Mouse (Mus musculus): ENCODE results near the gene Prelid3b. TPM values are rescaled to one million over a fixed set of nuclear protein-coding genes. Genes with fewer than 3 reads are reported as not detected.
A peak's percentile ranks its signal among the peaks of the same experiment; 100 is the strongest.

Prelid3b gene
- polyA plus RNA-seq, 3 experiments from 2014 or later = 69.4 to 146 (median 73.1) TPM

DNA sequence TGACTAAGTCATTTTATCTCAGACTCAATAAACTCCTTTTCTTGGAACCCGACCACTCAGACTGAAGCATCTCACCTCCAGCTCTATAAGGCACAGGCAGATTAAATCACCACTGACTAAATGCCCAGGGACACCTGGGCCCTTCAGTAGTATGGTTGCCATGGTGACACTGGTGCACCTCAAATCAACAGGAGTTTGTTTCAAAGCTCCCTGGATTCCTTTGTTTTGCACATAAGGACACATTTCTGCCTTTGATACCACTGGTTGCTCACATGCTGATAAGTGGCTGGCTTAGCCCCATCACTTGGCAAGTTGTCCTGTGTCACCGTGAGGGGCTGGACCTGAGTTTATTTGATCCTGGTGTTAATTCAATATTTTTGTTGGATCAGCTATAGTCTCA lies 13.5 kb downstream of the Prelid3b start:
- ATAC-seq = no peak

DNA sequence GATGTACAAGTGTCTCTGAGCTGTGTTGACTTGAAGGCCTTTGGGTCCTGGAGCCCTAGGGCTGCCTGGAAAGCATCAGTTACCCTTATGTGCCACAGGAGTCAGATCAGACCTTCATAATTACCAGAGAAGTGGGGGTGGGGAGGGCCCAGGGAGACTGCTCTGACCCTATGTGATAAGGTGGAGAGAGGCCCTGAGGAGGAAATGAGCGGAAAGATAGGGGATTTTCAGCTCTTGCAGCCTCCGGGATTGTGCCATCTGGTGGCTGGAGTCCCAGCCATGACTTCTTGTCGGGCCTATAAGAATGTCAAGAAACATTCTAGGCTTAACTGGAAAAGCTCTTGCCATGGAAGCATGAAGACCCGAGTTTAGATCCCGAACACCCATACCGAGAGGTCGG lies 19.2 kb downstream of the Prelid3b start:
- ATAC-seq = no peak

DNA sequence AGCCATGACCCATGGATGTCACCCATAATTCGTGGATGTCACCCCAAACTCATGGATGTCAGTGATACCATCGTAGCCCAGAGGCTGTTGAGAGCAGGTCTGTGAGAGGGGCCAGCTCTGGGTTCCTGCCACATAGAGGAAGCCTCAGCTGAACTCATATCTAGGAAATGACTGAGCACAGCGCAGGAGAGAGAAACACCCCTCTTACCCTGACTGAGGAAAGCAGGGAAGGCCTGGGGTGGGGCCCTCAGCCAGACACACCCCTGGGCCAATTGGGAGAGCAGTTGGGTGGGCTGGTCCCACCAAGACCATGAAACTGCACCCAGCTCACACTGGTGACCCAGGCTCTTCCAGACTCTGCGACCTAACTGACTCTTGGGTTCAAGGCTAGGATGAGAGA lies 22.5 kb downstream of the Prelid3b start, which contains the start of gene Tubb1:
Tubb1 (plus strand) TSS at position 343 of the 400 bp plus-strand sequence.
- no peak for ATAC-seq

DNA sequence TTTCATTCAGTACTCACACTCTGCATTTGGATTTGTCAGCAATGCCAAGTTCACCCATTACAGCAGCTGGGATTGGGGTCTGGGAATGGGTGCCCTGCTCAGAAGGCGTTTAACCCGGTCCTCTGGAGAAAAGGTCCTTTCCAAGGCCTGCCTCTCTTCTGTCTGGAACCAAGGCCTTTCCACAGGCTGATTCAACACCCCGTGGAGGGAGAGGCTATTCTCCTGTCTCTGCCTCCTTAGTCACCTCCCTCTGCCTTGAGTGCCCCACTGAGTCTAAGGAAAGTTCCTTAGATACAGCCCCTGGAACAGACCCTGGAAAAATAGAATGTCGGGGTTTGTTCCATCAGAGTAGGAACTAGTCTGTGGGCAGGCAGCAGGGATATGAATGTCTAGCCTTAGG lies 24.5 kb downstream of the Prelid3b start:
- ATAC-seq = no peak

DNA sequence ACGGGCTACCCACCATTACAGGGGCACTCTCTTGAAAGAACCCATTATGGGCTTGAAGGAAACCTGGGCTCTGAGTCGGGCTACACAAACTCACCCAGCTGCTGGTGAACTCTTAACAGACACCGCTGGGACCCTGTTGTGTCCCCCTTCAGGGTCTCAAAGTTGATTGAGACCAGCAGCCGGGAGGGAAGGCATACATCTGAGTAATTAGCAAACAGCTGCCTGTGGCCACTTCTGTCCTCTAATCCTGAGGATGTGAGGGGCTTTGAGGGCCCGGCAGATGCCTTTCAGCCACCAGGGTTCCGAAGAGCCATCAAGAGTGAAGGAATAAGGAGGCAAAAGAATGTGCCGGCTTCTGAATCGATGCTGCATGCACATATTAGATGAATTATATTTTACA lies 26.0 kb downstream of the Prelid3b start:
- no peak for ATAC-seq

DNA sequence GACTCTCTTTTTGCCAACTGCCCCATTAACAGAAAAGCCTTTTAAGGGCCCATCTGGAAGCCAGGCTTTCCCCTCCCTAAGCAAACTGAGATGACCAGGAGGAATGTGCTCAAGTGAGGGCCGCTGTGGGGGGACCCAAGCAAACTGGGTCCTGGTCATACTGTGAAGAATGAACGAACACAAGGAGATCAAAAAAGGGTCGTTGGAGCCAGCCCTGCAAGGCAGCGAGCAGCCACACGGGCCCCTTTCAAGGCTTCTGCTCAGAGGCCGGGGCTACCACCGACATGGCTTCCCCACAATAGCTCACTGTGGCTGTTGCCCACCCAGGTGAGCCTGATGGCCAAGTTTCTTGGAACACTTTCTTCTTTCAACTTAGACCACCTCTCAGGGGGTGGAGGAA lies 26.4 kb downstream of the Prelid3b start:
- ATAC-seq = no peak

DNA sequence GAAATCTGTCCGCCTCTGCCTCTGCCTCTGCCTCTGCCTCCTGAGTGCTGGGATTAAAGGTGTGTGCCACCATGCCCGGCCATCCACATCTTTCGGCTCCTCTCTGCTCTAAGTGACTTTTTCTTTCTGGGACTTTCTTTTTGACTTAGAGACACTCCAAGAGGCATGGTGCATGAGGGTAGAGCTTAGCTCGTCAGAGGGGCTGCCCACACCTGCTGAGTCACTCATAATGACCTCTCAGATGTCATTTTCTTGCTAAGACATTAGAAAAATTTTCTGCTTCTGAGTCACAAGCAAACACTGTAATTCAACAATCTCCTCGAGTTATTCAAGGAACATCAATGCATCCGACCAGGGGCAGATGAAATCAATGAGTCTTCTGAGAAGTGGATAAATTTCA lies 27.9 kb downstream of the Prelid3b start:
- ATAC-seq = no peak

DNA sequence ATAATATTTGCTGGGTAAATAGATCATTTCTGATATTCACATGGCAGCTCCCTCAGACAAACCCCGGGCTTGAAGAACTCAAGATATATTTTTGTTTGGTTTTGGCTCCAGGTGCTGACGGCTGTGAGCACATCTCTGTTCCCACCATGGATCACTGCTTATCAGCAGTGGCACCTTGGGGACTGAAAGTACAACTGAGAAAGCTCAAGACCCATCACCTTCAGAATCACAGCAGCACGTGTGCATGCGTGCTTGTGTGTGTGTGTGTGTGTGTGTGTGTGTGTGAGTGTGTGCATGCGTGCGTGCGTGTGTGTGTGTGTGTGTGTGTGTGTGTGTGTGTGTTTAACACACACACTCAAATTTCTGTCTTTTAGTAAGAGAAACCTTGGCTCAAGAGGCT lies 28.5 kb downstream of the Prelid3b start:
- ATAC-seq = no peak

DNA sequence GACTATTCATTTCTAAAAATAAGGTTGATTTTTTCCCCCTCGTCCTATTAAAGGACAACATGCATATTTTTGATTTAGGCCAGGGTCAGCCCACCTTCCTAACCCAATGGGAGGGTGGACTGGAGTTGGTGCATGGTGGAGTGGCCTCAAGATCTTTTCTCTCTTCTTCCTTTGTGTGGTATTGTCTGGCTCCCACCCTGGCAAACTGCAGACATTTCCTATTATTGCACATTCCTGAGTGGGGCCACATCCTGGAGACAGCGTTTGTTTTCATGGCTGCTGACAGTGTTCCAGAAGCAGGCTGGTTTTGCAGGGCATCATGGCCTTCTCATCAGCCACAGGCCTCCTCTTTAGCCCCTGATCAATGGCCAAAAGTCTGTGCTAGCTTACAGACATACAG lies 29.8 kb downstream of the Prelid3b start:
- no peak for ATAC-seq

DNA sequence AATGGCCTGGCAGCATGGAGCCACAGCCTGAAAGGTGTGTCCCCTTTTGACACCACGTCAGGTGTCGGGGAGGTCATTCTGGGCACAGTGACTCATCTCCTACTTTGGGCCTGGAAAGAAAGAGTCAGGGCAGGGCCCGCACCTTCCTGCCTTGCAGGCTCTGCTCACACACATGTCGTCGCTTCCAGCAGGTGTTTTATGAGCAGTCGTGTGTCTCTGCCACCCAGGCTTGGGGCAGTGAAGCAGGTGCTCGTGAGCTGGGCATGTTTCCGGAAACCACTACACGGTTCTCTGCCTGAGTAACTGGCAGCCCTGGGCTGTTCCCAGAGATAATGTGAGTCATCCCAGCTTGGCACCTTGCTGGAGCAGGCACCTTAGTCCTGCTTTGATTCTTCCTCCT lies 30.4 kb downstream of the Prelid3b start:
- ATAC-seq = no peak

DNA sequence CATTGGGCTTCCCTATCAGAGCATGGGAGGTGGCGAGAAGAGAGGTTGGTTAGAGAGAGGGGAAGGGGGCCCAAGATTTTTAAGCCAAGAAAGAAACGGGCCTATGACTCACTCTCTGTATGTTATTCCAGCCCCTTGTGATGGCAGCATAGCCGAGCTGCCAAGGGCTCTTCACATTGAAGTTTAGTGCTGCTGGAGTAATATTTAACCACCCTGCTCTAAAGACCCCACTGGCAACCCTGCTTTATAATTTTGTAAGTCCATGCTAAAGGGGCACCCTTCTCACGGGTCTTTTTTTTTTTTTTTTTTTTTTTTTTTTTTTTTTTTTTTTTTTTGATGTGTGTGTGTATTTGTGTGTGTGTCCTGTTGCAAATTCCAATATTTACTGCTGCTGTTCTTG lies 31.0 kb downstream of the Prelid3b start:
- ATAC-seq = no peak

DNA sequence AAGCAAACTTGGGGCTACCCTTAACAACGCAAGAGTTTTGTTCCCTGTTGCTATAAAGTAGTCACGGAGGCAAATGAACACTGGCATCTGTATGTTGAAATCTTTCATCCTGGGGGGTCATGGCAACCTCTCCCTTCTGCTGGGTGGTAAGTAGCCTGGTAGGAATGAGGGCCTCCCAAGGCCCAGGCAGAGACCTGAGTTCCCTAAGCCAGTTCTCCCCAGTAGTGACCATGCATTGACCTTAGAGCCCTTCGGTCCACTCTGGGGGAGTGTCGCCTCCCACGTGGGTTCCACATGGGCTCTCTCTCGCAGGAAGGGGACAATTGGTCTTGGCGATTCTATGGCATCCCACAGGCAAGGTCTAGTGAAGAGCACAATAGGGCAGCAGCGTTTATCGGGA lies 32.9 kb downstream of the Prelid3b start:
- no peak for ATAC-seq

DNA sequence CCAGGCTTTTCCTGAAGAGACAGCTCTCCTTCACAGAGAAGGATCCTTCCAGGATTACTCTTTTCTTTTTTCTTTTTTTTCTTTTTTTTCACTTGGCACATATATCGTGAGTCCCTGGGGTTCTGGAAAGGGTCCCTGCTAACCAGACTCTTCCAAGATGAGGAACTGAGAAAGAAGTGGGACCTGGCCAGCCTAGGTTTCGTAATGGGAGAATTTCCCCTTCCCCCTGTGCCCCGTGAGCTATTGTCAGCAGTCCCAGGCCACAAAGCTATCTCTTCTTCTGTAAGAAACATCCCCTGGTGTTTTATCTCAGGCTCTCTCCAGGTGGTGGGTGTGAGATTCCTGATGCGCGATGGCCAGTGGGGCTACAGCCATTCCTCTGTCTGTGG lies 33.4 kb downstream of the Prelid3b start:
- ATAC-seq = no peak

DNA sequence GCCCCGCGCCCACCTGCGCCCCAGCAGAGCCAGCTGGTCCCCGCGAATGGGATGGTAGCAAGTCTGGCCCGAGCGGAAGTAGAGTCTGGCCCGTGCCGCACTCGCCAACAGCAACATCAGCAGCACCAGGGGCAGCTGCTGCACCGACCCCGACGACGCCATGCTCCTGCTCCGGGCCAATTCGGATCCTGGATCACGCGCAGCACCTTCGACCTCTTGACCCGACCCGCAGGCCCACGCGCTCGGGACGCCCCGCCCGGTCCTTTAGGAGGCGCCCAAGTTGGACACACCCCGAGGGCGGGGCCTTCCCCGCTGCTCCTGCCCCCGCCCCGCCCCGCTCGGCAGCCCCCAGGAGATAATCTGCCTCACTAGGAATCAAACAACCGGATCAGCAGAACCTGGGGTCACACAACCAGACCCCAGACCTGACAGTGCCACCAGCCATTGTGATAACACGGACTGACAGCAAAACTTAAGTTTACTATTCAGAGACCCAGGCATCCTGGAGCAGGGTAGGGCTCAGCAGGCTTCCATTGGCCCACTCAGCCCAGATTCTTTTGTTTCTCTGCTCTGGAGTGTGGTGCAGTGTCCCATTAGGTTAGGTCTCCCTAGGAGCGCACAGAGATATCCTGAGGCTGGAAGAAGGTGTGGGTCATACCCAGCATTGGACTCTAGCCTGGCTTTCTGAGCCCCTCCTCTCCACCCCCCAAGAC lies 34.0 kb downstream of the Prelid3b start, which contains the start of gene Ctsz:
Ctsz (minus strand) TSS at position 303 of the 713 bp plus-strand sequence.
- peak; percentile 70 for ATAC-seq

DNA sequence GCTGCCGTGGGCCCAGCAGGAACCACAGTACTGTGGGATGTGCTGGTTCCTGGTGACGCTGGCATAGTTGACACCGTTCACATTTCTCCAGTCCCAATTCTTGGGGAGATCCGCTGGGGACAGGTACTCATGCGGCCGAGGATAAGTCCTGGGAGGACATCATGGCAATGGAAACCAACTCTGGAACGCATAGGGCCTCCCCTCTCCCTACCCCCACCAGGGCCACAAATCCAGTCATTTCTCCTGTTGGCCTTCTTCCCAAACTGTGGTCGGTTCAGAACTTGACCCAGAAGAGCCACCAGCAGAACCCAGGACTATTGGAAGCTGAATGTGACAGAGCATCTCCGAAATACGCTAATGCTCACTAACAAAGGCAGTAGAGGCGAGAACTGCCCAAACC lies 34.7 kb downstream of the Prelid3b start:
- no peak for ATAC-seq

DNA sequence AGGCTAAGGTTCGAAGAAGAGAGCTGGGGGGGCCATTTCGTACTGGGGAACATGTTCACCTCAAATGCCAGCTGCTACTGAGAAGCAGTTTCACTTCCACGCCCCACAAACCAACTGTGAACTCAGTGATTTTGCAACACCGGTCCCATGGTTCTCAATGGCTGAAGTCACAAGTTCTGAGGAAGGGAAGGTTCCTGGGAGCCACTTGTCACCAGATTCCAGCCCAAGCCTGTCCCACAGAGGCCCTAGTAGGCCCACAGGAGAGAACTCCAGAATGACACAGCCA lies 35.2 kb downstream of the Prelid3b start:
- no peak for ATAC-seq

DNA sequence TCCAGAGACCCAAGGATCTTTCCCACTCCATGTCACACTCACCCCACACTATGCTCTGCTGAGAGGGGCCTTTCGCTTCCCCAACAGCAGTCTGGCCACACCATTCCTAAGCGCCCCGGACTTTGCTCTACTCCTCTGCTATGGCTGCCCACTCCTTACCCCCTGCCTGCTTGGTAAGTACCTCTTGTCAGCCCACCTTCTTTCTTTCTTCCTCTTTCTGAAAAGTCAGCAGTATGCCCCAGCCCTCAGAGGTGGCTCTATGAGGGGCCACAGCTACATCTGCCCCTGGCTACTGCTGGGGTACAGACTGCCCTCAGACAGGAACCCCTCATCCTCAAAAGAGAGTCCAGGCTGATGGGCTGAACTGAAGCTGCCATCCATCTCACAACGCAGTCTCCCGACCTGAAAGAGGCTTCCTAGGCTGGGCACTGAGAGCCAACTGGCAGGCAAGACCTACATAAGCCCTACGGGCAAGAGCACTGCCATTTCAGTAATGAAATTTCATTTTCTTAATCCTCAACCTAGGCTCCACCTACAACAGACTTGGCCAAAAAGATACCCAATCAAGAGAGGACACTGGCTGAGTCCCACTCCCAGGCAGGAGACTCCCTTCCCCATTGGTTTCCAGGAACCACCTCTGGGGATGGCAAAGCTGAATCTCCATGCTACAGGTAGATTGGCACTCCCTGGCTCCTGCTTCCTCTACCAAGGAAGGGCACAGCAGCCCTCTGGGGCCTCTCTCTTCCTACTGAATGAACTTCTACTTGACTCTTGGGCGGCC lies 35.8 kb downstream of the Prelid3b start:
- no peak for ATAC-seq

DNA sequence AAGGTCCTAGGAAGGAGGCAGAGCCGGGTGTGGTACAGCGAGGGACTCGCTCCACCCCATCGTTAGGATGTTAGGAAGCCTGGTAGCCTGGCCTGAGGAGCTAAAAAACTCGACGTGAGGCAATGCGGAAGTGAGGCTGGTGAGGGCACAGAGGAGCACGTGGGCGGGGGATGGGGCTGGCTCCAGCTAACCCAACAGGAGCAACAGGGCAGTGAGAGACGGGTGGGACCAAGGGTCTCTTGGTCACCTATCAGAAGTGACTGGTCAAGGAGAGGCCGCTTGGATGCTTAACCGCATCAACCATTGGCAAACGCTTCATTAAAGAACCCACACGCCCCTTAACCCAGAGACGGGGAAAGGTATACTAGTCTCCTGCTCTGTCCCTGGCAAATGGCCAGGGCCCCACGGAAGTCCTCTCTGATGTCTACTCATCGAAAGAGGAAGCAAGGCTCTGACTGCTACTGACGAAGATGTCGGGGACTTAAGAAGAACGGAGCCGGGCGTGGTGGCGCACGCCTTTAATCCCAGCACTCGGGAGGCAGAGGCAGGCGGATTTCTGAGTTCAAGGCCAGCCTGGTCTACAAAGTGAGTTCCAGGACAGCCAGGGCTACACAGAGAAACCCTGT lies 36.7 kb downstream of the Prelid3b start:
- ATAC-seq = no peak

DNA sequence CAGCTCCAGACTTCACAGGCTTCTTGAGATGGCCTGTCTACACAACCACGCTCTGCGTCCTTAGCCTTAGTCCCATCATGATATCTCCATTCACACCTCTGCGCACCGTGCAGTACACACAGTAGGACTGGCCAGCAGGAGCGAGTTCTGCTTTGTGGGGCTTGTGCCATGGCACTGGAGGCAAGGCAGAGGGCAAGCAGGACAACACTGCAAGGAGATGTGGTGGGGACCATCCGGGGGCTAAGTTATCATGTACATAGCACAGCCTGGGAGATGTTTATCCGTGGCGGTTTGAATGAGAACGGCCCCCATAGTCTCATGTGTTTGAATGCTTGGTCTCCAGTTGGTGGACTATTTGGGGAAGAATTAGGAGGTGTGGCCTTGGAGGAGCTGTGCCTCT lies 37.9 kb downstream of the Prelid3b start:
- ATAC-seq = no peak

DNA sequence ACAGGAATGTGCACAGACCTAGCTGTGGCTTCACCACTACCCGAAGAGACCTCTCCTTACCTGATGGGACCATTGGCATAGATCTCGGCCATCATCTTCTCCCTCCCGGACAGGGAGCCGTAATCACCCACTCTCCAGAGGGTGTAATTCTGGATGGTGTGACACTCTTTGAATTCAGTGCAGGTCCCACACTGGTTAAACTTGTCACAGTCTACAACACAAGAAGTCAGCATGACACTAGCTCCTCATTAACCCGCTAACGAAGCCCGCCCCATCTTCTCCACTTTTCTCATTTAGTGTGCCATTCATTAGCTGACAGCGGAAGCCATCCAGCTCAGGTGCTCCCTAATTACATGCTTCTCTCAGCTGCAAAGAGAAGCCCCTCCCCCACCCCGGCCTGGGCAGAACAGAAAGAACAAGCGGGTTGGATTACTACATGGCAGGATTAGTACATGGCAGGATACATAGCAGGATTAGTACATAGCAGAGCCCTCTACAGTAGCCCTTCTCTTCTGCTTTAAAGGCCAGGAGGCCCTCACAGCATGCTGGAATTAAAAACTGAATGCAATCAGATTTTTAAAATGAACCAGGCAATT lies 43.8 kb downstream of the Prelid3b start:
- no peak for ATAC-seq

DNA sequence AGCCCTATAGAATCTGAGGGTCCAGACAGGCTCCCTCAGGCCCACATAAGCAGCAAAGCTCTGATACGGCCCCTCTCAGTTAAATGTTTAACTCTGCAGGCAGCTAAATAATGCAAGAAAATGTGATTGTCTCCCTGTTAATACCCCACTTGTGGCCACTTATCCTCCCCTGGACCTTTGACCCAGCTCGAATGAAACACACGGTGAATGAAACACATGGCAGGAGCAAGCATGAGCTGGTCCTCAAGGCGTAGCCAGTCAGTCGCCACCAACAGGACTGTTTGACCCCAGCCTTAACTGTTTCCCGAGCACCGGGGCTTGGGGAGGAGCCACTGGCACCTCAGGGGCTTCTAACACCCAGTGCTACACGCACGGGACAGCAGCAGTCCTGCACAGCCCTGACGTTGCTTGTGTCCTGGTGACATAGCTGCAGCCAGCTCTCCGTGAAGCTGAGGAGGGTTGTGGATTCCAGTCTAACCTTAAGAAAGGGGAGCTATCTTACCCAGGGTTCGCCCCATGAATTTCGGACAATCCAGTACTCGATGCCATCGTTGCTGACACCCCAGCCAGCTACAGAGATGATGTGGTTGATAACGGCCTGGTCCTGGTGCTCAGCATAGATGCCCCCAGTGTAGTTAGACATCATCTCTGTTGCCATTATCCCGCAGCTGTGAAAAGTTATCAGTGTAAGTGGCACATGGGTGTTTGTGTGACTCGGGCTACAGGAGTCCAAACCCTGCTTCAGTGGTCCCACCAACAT lies 44.6 kb downstream of the Prelid3b start:
- no peak for ATAC-seq

DNA sequence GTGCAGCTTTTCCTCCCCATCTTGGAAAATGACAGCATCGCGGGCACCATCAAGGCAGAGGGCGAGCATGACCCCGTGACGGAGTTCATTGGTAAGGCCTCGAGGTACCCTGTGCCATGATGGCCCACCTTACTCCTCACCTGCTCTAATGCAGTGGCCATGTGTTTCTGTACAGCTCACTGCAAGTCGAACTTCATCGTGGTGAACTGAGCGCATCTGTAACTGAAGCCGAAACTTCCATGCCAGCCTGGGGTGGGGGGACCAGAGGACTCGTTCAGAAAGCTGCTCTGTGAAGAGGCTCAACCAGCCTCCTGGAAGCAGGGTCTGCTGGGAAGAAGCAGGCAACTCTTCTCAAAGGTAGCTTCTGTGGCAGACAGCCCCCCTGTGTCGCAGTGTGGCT lies 46.0 kb downstream of the Prelid3b start:
- no peak for ATAC-seq
